In genomic region chr1:86758091-86758490, GRCm38 (mm10) we compare ENCODE assay signal across 22 mouse cellular contexts. TPM values are rescaled to one million over a fixed set of nuclear protein-coding genes. Genes with fewer than 3 reads are reported as not detected.
DNase-seq lines count a peak whose midpoint lies in the region; ATAC-seq and TF ChIP-seq lines count a peak whose summit lies in the region.
"Had no signal": no experiment of that assay in that cellular context is flagged by ENCODE, and none has a peak within 500 bp of the region (broad histone marks: within the 10 kb centered on the region; RNA-seq: fewer than 3 reads in every experiment).

No protein-coding gene starts in this region.

- peaks cover 25% of the 10 kb centered on the region for H3K36me3 ChIP-seq in embryonic facial prominence, embryonic 14.5 days (ENCODE audit: control insufficient read depth, insufficient read depth, low read length)
- H3K36me3 ChIP-seq in embryonic facial prominence, embryonic 10.5 days (replicated peaks) = peaks cover 21% of the 10 kb centered on the region
- H3K36me3 ChIP-seq in lung, postnatal 0 days (ENCODE audit: insufficient read depth, low read length) = no peaks in the 10 kb centered on the region
- H3K36me3 ChIP-seq in limb, embryonic 15.5 days = 0 out of 2 replicates have a peak, but pooled peaks cover 3% of the 10 kb centered on the region

- TF ChIP-seq POLR2A in cerebellum, adult 2 months (IDR thresholded peaks at IDR 0.05; ENCODE audit: borderline replicate concordance, insufficient read depth, low read length) = no peak

- no peak for TF ChIP-seq CTCF in lung, postnatal 0 days (IDR thresholded peaks at IDR 0.05)
- TF ChIP-seq CTCF in cerebellum, adult 2 months (IDR thresholded peaks at IDR 0.05; ENCODE audit: borderline replicate concordance, insufficient read depth, low read depth, low read length) = no peak

- H3K4me1 ChIP-seq in embryonic facial prominence, embryonic 14.5 days (ENCODE audit: control insufficient read depth, insufficient read depth, low read length) = no peaks in the 10 kb centered on the region
- H3K4me1 ChIP-seq in embryonic facial prominence, embryonic 10.5 days = no peaks in the 10 kb centered on the region
- H3K4me1 ChIP-seq in lung, postnatal 0 days (ENCODE audit: insufficient read depth, low read depth, low read length) = no peaks in the 10 kb centered on the region
- H3K4me1 ChIP-seq in limb, embryonic 15.5 days = no peaks in the 10 kb centered on the region
- H3K4me1 ChIP-seq in cerebellum, adult 2 months (ENCODE audit: control insufficient read depth, insufficient read depth, low read length) = no peaks in the 10 kb centered on the region
- H3K4me1 ChIP-seq: embryonic facial prominence, embryonic 13.5 days; lung, embryonic 15.5 days; midbrain, embryonic 15.5 days; neural tube, embryonic 15.5 days had no signal

- no peak overlapping the region for H3K9ac ChIP-seq in embryonic facial prominence, embryonic 14.5 days (ENCODE audit: low read depth, low read length)
- H3K9ac ChIP-seq in lung, postnatal 0 days (replicated peaks; ENCODE audit: low read depth) = no peak overlapping the region
- no peak overlapping the region for H3K9ac ChIP-seq in limb, embryonic 15.5 days
- H3K9ac ChIP-seq: embryonic facial prominence, embryonic 13.5 days; lung, embryonic 15.5 days; midbrain, embryonic 15.5 days; neural tube, embryonic 15.5 days had no signal

- no peaks in the 10 kb centered on the region for H3K27me3 ChIP-seq in embryonic facial prominence, embryonic 14.5 days (replicated peaks; ENCODE audit: control insufficient read depth, insufficient read depth, low read length)
- no peaks in the 10 kb centered on the region for H3K27me3 ChIP-seq in embryonic facial prominence, embryonic 10.5 days (replicated peaks; ENCODE audit: low read depth, poor library complexity, severe bottlenecking)
- H3K27me3 ChIP-seq in lung, postnatal 0 days (replicated peaks; ENCODE audit: insufficient read depth, low read length) = no peaks in the 10 kb centered on the region
- no peaks in the 10 kb centered on the region for H3K27me3 ChIP-seq in limb, embryonic 15.5 days
- no peaks in the 10 kb centered on the region for H3K27me3 ChIP-seq in cerebellum, adult 2 months (ENCODE audit: control insufficient read depth, insufficient read depth, low read length)
- H3K27me3 ChIP-seq: embryonic facial prominence, embryonic 13.5 days; lung, embryonic 15.5 days; midbrain, embryonic 15.5 days; neural tube, embryonic 15.5 days had no signal

- peak; percentile 73 for DNase-seq in embryonic facial prominence, embryonic 14.5 days (ENCODE audit: low spot score)
- DNase-seq in embryonic facial prominence, embryonic 10.5 days (ENCODE audit: low spot score) = no peak
- DNase-seq in lung, postnatal 0 days (ENCODE audit: low spot score) = peak; percentile 32
- no peak for DNase-seq in lung, adult 18-20 months
- DNase-seq in gastrocnemius, adult 18-20 months (ENCODE audit: low spot score) = peak; percentile 54
- DNase-seq in right cerebral cortex, postnatal 25 days = no peak
- no peak for DNase-seq in cerebellum, adult 2 months
- DNase-seq: cerebellum, adult 8-10 months; thymus, adult 2 months had no signal

- H3K4me2 ChIP-seq in embryonic facial prominence, embryonic 14.5 days (ENCODE audit: low read depth, low read length) = no peak overlapping the region
- H3K4me2 ChIP-seq in lung, postnatal 0 days (replicated peaks; ENCODE audit: low read depth, low read length) = no peak overlapping the region
- H3K4me2 ChIP-seq in limb, embryonic 15.5 days = no peak overlapping the region
- H3K4me2 ChIP-seq: embryonic facial prominence, embryonic 13.5 days; liver, embryonic 11.5 days; lung, embryonic 15.5 days; midbrain, embryonic 15.5 days; neural tube, embryonic 15.5 days had no signal

- H3K9me3 ChIP-seq in embryonic facial prominence, embryonic 14.5 days (ENCODE audit: control insufficient read depth, low read length) = no peaks in the 10 kb centered on the region
- no peaks in the 10 kb centered on the region for H3K9me3 ChIP-seq in embryonic facial prominence, embryonic 10.5 days
- H3K9me3 ChIP-seq in lung, postnatal 0 days (ENCODE audit: low read length) = no peaks in the 10 kb centered on the region
- no peaks in the 10 kb centered on the region for H3K9me3 ChIP-seq in limb, embryonic 15.5 days
- H3K9me3 ChIP-seq: embryonic facial prominence, embryonic 13.5 days; G1E; lung, embryonic 15.5 days; midbrain, embryonic 15.5 days; neural tube, embryonic 15.5 days had no signal

- 70% methylated on average over 6 of the region's 6 CpGs for WGBS in embryonic facial prominence, embryonic 14.5 days
- WGBS in embryonic facial prominence, embryonic 10.5 days = 87% methylated on average over 6 of the region's 6 CpGs
- 56% methylated on average over 6 of the region's 6 CpGs for WGBS in lung, postnatal 0 days
- WGBS in limb, embryonic 15.5 days = 68% methylated on average over 6 of the region's 6 CpGs
- WGBS in cerebellum, adult 2 months = 53% methylated on average over 6 of the region's 6 CpGs

- no peak for TF ChIP-seq EP300 in lung, postnatal 0 days (IDR thresholded peaks at IDR 0.05)

- H3K4me3 ChIP-seq in embryonic facial prominence, embryonic 14.5 days (ENCODE audit: low read depth, low read length) = no peak overlapping the region
- no peak overlapping the region for H3K4me3 ChIP-seq in embryonic facial prominence, embryonic 10.5 days
- H3K4me3 ChIP-seq in lung, postnatal 0 days (ENCODE audit: low read depth, low read length) = no peak overlapping the region
- no peak overlapping the region for H3K4me3 ChIP-seq in limb, embryonic 15.5 days
- H3K4me3 ChIP-seq in cerebellum, adult 2 months (replicated peaks; ENCODE audit: insufficient read depth, low read depth, low read length) = no peak overlapping the region
- H3K4me3 ChIP-seq: embryonic facial prominence, embryonic 13.5 days; layer of hippocampus, adult 2 months; lung, embryonic 15.5 days; midbrain, embryonic 15.5 days; neural tube, embryonic 15.5 days had no signal

- no peak overlapping the region for H3K27ac ChIP-seq in embryonic facial prominence, embryonic 14.5 days (replicated peaks; ENCODE audit: low read depth, low read length)
- H3K27ac ChIP-seq in embryonic facial prominence, embryonic 10.5 days (replicated peaks) = no peak overlapping the region
- H3K27ac ChIP-seq in lung, postnatal 0 days (ENCODE audit: low read length) = no peak overlapping the region
- no peak overlapping the region for H3K27ac ChIP-seq in limb, embryonic 15.5 days
- no peak overlapping the region for H3K27ac ChIP-seq in cerebellum, adult 2 months (ENCODE audit: insufficient read depth, low read length)
- H3K27ac ChIP-seq: embryonic facial prominence, embryonic 13.5 days; kidney, postnatal 0 days; layer of hippocampus, adult 2 months; lung, embryonic 15.5 days; midbrain, embryonic 15.5 days; neural tube, embryonic 15.5 days had no signal

- peak; percentile 72 for ATAC-seq in embryonic facial prominence, embryonic 14.5 days (ENCODE audit: low read depth)
- peak; percentile 58 for ATAC-seq in lung, postnatal 0 days
- ATAC-seq in limb, embryonic 15.5 days (ENCODE audit: insufficient number of reproducible peaks, low FRiP score, low TSS enrichment, low read depth) = 0 out of 2 replicates have a peak, but pooled peaks have one; percentile 48
- ATAC-seq: CD4-positive, CD25-positive, alpha-beta regulatory T cell, adult 4 months; forebrain, embryonic 16.5 days; hindbrain, embryonic 16.5 days; intestine, postnatal 0 days; midbrain, embryonic 15.5 days had no signal

RNA-seq across cellular contexts. Expression of gene Dis3l2, which starts 54.5 kb away (rescaled TPM):
- polyA plus RNA-seq in embryonic facial prominence, embryonic 14.5 days (2014; fragmentation: Nextera tagmentation; extraction: Ambion mirVana) = 21.2 and 22.4 TPM in 2 replicates
- 32.1 and 34.3 TPM in 2 replicates for polyA plus RNA-seq in embryonic facial prominence, embryonic 10.5 days (2016; fragmentation: Nextera tagmentation; extraction: Ambion mirVana)
- polyA plus RNA-seq in lung, postnatal 0 days (2015; fragmentation: Nextera tagmentation; extraction: Ambion mirVana) = 13.5 and 14.1 TPM in 2 replicates
- total RNA-seq in gastrocnemius, adult 18-20 months (2021) = 10 to 100 TPM; 12.2 to 13.4 TPM
- 24.9 and 25.0 TPM in 2 replicates for polyA plus RNA-seq in limb, embryonic 15.5 days (2015; fragmentation: Nextera tagmentation; extraction: Ambion mirVana)
- polyA plus RNA-seq in cerebellum, adult 2 months (2012; rRNA removed) = 22.3 and 22.6 TPM in 2 replicates

Comparison
In these comparisons a context has a peak if more than half of its experiments do, and no peak if none do; other contexts are left out.
1. DNase-seq: peak in embryonic facial prominence, embryonic 14.5 days (single experiment), lung, postnatal 0 days (single experiment) and gastrocnemius, adult 18-20 months (single experiment); none in embryonic facial prominence, embryonic 10.5 days (single experiment), lung, adult 18-20 months (0 of 2), right cerebral cortex, postnatal 25 days (single experiment) and cerebellum, adult 2 months (0 of 2).
2. Peak in every context shown above with its lines, with median percentiles within 50 percentile points of each other: ATAC-seq.